Mouse (Mus musculus): ENCODE data around the gene Dlg2. TPM values are rescaled to one million over a fixed set of nuclear protein-coding genes. Genes with fewer than 3 reads are reported as not detected.
A peak's percentile ranks its signal among the peaks of the same experiment; 100 is the strongest.

The Dlg2 gene
- polyA plus RNA-seq, 1 experiment from 2014 or later, result 6.9 TPM

DNA sequence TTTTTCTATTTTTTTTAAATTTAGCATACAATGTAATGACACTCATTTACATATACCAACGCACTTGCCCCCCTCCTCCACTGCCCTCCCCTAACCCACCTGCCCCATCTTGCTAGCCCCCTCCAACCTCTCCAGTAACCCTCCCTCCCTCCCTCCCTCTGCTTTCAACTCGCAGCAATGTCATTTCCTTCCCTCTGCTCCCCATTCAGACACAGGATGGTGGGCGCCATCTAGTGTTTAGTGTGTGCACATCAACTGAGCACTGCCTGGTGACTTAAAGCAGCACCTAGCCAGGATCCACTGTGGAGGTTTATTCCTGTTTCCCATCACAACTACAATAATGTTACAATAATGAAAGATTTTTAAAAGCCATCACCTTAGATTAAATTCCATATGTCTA, 1617.4 kb downstream of the Dlg2 start:
- WGBS, result 4% methylated on average over 3 of the region's 3 CpGs
- Histone ChIP-seq H3K27me3 (no peaks in the 10 kb centered on the region), H3K9ac (no peak overlapping the region), H3K36me3 (no peaks in the 10 kb centered on the region), H3K4me1 (no peaks in the 10 kb centered on the region), H3K4me3 (no peak overlapping the region), H3K4me2 (replicated peaks) (no peak overlapping the region), H3K9me3 (replicated peaks) (no peaks in the 10 kb centered on the region), H3K27ac (no peak overlapping the region)
- ATAC-seq (ENCODE audit: low FRiP score), result peak; percentile 73

DNA sequence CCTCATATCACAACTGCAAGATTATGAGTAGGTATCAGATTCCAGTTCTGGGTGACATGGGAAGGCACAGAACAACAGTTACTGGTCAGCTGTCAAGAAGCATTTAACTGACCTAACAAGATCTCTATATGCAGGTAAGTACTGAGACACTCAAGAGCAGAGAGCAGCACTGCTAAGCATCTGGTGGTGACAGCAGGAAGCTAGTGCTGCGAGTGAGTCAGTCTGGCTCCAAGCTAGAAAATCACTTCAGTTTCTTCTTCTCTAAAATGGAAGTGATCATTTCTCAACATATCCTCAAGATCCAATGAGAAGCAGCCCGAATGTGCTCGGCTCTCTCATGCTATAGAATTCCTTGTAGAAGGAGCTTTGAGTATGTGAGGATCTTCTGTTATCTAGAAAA, 1618.7 kb downstream of the Dlg2 start:
- 78% methylated on average over 3 of the region's 3 CpGs for WGBS

DNA sequence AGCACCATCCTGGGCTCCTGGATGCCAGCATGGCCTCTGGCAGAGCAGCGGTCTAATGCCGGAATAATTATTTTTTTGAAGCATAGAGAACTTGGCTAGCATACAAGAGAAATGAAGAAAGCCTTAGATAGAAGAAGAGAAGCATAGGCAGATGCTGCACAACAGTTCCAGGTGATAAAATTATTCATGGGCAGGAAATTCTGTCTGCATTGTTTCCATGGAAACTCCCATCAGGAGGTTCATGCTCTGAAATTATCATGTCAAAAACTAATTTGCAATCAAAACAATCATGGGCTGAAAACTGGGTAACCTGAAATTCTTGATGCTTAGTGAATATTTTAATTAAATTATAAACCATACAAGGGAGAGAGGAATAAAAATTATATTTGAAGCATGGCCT, 1624.4 kb downstream of the Dlg2 start:
- Histone ChIP-seq H3K27me3 (no peaks in the 10 kb centered on the region), H3K27ac (no peak overlapping the region), H3K4me3 (no peak overlapping the region), H3K36me3 (no peaks in the 10 kb centered on the region), H3K9ac (no peak overlapping the region), H3K9me3 (replicated peaks) (no peaks in the 10 kb centered on the region), H3K4me2 (replicated peaks) (no peak overlapping the region), H3K4me1 (no peaks in the 10 kb centered on the region)
- ATAC-seq (ENCODE audit: low FRiP score), result no peak
- 74% methylated on average over 2 of the region's 2 CpGs for WGBS

More for the DNA sequence above, 1618.7 kb downstream of the Dlg2 start:
- ATAC-seq (ENCODE audit: low FRiP score), result no peak
- no peak overlapping the region for H3K4me3 ChIP-seq
- H3K4me1 ChIP-seq, result no peaks in the 10 kb centered on the region
- no peaks in the 10 kb centered on the region for H3K36me3 ChIP-seq
- H3K9me3 ChIP-seq (replicated peaks), result no peaks in the 10 kb centered on the region
- no peaks in the 10 kb centered on the region for H3K27me3 ChIP-seq
- no peak overlapping the region for H3K27ac ChIP-seq
- no peak overlapping the region for H3K9ac ChIP-seq
- H3K4me2 ChIP-seq (replicated peaks), result no peak overlapping the region

DNA sequence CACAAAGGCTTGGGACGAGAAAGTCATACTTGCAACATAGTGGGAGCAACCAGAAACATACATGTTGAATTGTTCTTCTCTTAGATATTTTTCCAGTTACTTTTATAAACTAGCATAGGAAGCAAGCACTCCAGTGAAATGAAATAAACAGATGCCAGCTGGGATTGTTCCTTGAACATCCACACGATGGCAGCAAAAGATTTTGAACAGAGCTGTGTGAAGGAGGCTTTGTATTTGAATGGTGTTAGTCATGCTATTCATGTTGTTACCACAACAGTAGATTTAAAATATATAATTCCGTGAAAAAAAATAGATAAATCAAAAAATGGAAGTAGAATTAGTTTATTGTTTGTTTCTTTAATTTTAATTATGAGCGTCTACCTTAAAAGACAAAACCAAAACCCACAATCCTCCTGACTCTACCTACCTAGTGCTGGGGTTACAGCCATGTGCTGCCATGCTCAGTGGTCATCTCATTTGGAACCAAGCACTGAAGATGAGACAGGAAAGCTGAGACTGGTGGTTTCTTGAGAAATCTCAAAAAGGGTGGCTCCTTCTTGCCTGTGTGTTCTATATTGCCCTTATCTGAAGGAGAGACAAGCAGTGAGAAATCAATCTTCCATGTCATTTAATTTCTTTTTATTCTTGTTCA, 1626.5 kb downstream of the Dlg2 start:
- H3K9ac ChIP-seq, result no peak overlapping the region

DNA sequence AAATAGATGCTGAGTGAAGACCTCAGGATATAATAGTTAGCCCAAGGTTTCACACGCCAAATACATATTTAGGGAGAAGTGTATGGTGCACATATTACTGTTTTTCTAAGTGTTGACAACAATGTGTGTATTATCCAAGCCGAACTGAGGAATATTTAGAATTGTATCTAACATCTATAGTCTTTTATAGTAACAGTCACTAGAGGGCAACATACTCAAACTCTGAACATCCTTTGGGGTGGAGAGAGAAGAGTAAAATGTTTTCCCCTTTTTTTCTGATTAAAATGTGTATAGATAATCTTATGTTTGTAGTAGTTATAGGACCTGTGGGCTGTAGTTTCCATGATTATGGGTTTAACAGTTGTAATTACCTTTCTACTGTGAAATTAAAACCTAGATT, 1629.0 kb downstream of the Dlg2 start:
- Histone ChIP-seq H3K36me3 (no peaks in the 10 kb centered on the region), H3K4me1 (no peaks in the 10 kb centered on the region), H3K9ac (no peak overlapping the region), H3K4me3 (no peak overlapping the region), H3K27ac (no peak overlapping the region), H3K4me2 (replicated peaks) (no peak overlapping the region), H3K27me3 (no peaks in the 10 kb centered on the region), H3K9me3 (replicated peaks) (no peaks in the 10 kb centered on the region)
- no peak for ATAC-seq (ENCODE audit: low FRiP score)
- WGBS, result 44% methylated on average over 2 of the region's 2 CpGs

More for the DNA sequence above, 1626.5 kb downstream of the Dlg2 start:
- WGBS, result 23% methylated on average over 4 of the region's 4 CpGs
- Histone ChIP-seq H3K4me1 (no peaks in the 10 kb centered on the region), H3K27me3 (no peaks in the 10 kb centered on the region), H3K4me2 (replicated peaks) (no peak overlapping the region), H3K36me3 (no peaks in the 10 kb centered on the region), H3K27ac (no peak overlapping the region), H3K4me3 (no peak overlapping the region), H3K9me3 (replicated peaks) (no peaks in the 10 kb centered on the region)
- peak; percentile 89 for ATAC-seq (ENCODE audit: low FRiP score)

DNA sequence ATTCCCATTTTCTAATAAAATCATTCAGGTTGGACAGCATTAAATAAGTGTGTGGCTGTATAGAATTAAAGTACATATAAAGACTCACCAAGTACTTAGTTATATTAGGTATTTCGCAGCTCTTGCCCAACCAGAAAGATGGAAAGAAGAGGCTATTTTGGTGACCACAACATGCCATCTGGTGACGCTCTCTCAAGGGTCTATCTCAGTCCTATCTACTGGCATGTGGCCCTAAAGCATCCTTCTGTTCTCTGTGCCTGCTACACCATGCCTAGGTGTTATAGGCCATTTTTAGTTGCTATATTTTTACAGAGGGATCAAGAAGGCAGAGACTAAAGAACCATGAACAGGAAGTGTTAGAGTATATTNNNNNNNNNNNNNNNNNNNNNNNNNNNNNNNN, 1629.5 kb downstream of the Dlg2 start:
- Histone ChIP-seq H3K4me2 (replicated peaks) (no peak overlapping the region), H3K9me3 (replicated peaks) (no peaks in the 10 kb centered on the region), H3K4me1 (no peaks in the 10 kb centered on the region), H3K27me3 (no peaks in the 10 kb centered on the region), H3K4me3 (no peak overlapping the region), H3K36me3 (no peaks in the 10 kb centered on the region), H3K27ac (no peak overlapping the region), H3K9ac (no peak overlapping the region)
- no peak for ATAC-seq (ENCODE audit: low FRiP score)
- 87% methylated on average over 2 of the region's 2 CpGs for WGBS

DNA sequence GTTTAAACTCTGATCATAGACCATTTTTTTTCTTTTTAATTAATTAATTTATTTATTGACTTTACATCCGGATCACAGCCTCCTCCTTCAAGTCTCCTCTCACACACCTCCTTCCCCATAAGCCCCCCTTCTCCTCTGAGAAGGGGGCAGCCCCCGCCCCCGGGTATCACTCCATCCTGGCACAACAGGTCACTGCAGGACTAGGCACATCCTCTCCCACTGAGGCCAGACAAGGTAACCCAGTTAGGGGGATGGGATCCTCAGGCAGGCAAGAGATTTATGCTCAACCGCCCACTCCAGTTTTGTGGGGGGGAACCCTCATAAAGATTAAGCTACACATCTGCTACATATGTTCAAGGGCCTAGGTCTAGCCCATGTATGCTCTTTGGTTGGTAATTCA, 1636.6 kb downstream of the Dlg2 start:
- Histone ChIP-seq H3K27me3 (no peaks in the 10 kb centered on the region), H3K4me2 (replicated peaks) (no peak overlapping the region), H3K36me3 (no peaks in the 10 kb centered on the region), H3K27ac (no peak overlapping the region), H3K4me1 (no peaks in the 10 kb centered on the region), H3K9ac (no peak overlapping the region), H3K9me3 (replicated peaks) (no peaks in the 10 kb centered on the region), H3K4me3 (no peak overlapping the region)
- 83% methylated on average over 4 of the region's 4 CpGs for WGBS
- no peak for ATAC-seq (ENCODE audit: low FRiP score)

DNA sequence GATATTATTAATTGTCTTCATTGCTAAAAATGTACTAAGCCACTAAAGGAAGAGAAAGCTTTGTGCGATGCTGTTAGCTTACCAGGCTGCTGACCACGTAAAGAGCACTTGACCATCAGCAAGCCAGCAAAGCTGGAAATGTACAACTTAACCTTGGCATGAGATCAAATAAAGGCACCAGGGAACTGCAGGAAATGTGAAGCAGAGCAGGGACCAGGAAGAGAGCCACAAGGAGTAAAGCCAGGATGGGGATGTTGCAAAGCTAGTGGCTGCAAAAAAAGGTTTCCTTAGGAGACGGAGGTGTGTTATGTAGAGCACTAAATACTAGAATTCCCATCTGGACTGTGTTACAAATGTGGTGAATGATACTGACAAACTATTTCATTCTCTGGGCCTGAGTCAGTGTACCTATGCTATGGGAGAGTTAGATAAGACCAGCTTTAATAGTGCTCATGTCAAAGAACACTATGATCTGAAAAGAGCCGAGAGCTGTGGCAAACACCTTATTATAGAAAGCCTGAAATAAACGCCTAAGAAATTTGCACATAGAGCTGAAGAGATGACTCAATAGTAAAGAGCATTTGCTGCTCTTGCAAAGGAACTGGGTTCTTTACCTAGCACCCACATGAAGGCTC, 1638.9 kb downstream of the Dlg2 start:
- Histone ChIP-seq H3K36me3 (no peaks in the 10 kb centered on the region), H3K4me3 (no peak overlapping the region), H3K4me2 (replicated peaks) (no peak overlapping the region), H3K9me3 (replicated peaks) (no peaks in the 10 kb centered on the region), H3K27ac (no peak overlapping the region), H3K9ac (no peak overlapping the region), H3K4me1 (no peaks in the 10 kb centered on the region), H3K27me3 (no peaks in the 10 kb centered on the region)
- WGBS, result 87% methylated on average over 5 of the region's 5 CpGs
- no peak for ATAC-seq (ENCODE audit: low FRiP score)

DNA sequence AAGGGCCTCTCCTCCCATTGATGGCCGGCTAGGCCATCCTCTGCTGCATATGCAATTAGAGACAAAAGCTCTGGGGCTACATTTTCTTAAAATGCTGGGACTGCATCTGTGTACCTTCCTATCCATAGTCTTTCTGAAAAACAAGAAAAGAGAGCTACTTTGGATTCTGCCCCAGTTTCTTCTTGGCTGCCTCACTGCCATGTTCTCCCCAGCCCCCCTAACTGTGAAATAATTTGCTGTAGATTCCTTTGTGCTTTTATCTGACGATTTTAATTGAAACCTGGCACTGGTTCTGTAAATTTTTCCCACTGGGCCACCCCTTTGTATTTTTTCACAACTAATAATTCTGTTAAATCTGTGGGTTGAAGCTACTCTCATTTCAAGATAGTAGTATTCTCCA, 1646.8 kb downstream of the Dlg2 start:
- H3K27ac ChIP-seq, result no peak overlapping the region
- H3K9ac ChIP-seq, result no peak overlapping the region
- no peak overlapping the region for H3K4me3 ChIP-seq
- H3K36me3 ChIP-seq, result no peaks in the 10 kb centered on the region
- H3K27me3 ChIP-seq, result no peaks in the 10 kb centered on the region
- H3K9me3 ChIP-seq (replicated peaks), result no peaks in the 10 kb centered on the region
- no peak for ATAC-seq (ENCODE audit: low FRiP score)
- WGBS, result 62% methylated on average over 2 of the region's 2 CpGs
- H3K4me1 ChIP-seq, result no peaks in the 10 kb centered on the region
- no peak overlapping the region for H3K4me2 ChIP-seq (replicated peaks)

DNA sequence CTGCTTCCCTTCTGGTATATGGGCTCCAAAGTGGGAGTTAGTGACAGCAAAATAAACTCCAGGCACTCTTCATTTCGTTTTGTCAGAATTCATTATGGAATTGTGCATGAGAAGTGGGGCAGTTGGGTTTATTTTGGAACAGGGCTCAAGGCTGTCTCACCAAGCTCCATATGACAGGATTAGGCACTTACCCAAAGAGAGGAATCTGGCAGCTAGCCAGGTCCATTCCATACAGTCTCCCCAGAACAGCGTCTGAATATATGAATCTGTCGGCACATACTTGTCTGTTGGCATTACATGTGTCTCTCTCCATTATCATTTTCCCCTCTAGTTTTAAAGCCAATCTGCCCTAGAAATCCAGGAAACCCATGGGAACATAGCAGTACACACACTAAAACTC, 1649.4 kb downstream of the Dlg2 start:
- 58% methylated on average over 3 of the region's 3 CpGs for WGBS
- H3K27ac ChIP-seq, result no peak overlapping the region
- no peaks in the 10 kb centered on the region for H3K36me3 ChIP-seq
- no peaks in the 10 kb centered on the region for H3K27me3 ChIP-seq
- no peak for ATAC-seq (ENCODE audit: low FRiP score)
- H3K4me1 ChIP-seq, result no peaks in the 10 kb centered on the region
- H3K4me2 ChIP-seq (replicated peaks), result no peak overlapping the region
- H3K4me3 ChIP-seq, result no peak overlapping the region
- no peak overlapping the region for H3K9ac ChIP-seq
- H3K9me3 ChIP-seq (replicated peaks), result no peaks in the 10 kb centered on the region

DNA sequence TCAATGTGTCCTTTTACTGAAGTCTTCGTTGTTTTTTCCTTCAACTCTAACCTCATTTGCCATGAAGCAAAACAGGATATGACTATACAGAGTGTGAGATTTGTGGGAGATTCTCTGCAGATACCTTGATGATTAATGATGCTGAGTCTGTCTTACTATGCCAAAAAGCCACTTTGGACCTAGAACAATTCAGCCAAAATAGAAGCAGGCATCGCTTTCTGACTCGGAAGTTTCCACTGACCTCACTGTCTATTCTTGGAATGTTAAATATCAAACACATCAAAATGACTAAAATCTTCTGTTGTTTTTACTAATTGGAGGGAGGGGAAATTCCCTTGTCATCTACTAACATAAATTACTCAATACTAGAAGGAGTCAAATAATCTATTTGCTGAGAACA, 1657.8 kb downstream of the Dlg2 start:
- Histone ChIP-seq H3K9ac (no peak overlapping the region), H3K27me3 (no peaks in the 10 kb centered on the region), H3K4me2 (replicated peaks) (no peak overlapping the region), H3K27ac (no peak overlapping the region), H3K9me3 (replicated peaks) (no peaks in the 10 kb centered on the region), H3K4me1 (no peaks in the 10 kb centered on the region), H3K4me3 (no peak overlapping the region), H3K36me3 (no peaks in the 10 kb centered on the region)
- no peak for ATAC-seq (ENCODE audit: low FRiP score)
- 96% methylated on average over 3 of the region's 3 CpGs for WGBS

DNA sequence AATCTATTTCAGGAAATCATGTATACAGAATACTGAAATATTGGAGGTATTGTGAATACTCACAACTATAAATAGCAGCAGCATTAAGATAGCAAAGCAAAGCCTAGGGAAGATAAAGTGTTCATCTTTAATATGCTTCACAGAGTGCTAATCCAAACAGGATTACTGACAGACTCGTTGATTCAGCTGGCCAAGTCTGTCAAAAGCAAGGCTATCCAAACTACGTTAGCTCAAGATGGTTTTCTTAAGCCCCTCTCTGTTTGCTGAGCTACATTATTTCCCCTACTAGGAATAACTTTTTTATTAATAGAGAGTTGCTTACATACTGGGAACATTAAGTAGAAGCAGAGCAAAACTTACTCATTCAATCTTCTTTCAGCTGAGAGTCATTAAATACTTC, 1659.2 kb downstream of the Dlg2 start:
- no peaks in the 10 kb centered on the region for H3K9me3 ChIP-seq (replicated peaks)
- H3K36me3 ChIP-seq, result no peaks in the 10 kb centered on the region
- no peak for ATAC-seq (ENCODE audit: low FRiP score)
- no peak overlapping the region for H3K27ac ChIP-seq
- H3K27me3 ChIP-seq, result no peaks in the 10 kb centered on the region
- no peak overlapping the region for H3K4me3 ChIP-seq
- no peak overlapping the region for H3K9ac ChIP-seq
- WGBS, result 67% methylated on average over 2 of the region's 2 CpGs
- H3K4me2 ChIP-seq (replicated peaks), result no peak overlapping the region
- no peaks in the 10 kb centered on the region for H3K4me1 ChIP-seq
